Mouse (Mus musculus): ENCODE measurements around the gene Slc35c1. TPM values are rescaled to one million over a fixed set of nuclear protein-coding genes. Genes with fewer than 3 reads are reported as not detected.

The Slc35c1 gene
- polyA plus RNA-seq, 1 experiment = 7.6 TPM

GRCm38 (mm10) chr2:92411705-92412104 lies 48.6 kb downstream of the Slc35c1 start:
- no peak overlapping the region for H3K4me3 ChIP-seq (ENCODE audit: low read depth, low read length)
- H3K27me3 ChIP-seq (ENCODE audit: control insufficient read depth, insufficient read depth, low read length, poor library complexity, severe bottlenecking) = no peaks in the 10 kb centered on the region
- H3K27ac ChIP-seq (ENCODE audit: insufficient read depth, low read length) = no peak overlapping the region
- no peak overlapping the region for H3K9ac ChIP-seq (ENCODE audit: low read depth, poor library complexity, severe bottlenecking)
- TF ChIP-seq CTCF (IDR thresholded peaks at IDR 0.05; ENCODE audit: low read depth, low read length) (no peak), POLR2A (IDR thresholded peaks at IDR 0.05; ENCODE audit: insufficient read depth, low read length) (no peak), EP300 (IDR thresholded peaks at IDR 0.05; ENCODE audit: insufficient read depth, low read depth, low read length) (no peak)
- no peaks in the 10 kb centered on the region for H3K4me1 ChIP-seq (ENCODE audit: control insufficient read depth, insufficient read depth, low read length)
- no peaks in the 10 kb centered on the region for H3K9me3 ChIP-seq (replicated peaks; ENCODE audit: control insufficient read depth, insufficient read depth, low read length, poor library complexity, severe bottlenecking)
- peaks cover 8% of the 10 kb centered on the region; the same call in 1 of the 2 replicates for H3K36me3 ChIP-seq (ENCODE audit: control insufficient read depth, insufficient read depth, low read length, poor library complexity, severe bottlenecking)

- no peak overlapping the region for H3K9ac ChIP-seq (ENCODE audit: low read depth, poor library complexity, severe bottlenecking)
- no peaks in the 10 kb centered on the region for H3K27me3 ChIP-seq (ENCODE audit: control insufficient read depth, insufficient read depth, low read length, poor library complexity, severe bottlenecking)
- H3K4me1 ChIP-seq (ENCODE audit: control insufficient read depth, insufficient read depth, low read length) = no peaks in the 10 kb centered on the region
- no peak overlapping the region for H3K27ac ChIP-seq (ENCODE audit: insufficient read depth, low read length)
- H3K9me3 ChIP-seq (replicated peaks; ENCODE audit: control insufficient read depth, insufficient read depth, low read length, poor library complexity, severe bottlenecking) = no peaks in the 10 kb centered on the region
- H3K36me3 ChIP-seq (ENCODE audit: control insufficient read depth, insufficient read depth, low read length, poor library complexity, severe bottlenecking) = peaks cover 8% of the 10 kb centered on the region; the same call in 1 of the 2 replicates
- TF ChIP-seq POLR2A (IDR thresholded peaks at IDR 0.05; ENCODE audit: insufficient read depth, low read length) (no peak), CTCF (IDR thresholded peaks at IDR 0.05; ENCODE audit: low read depth, low read length) (no peak), EP300 (IDR thresholded peaks at IDR 0.05; ENCODE audit: insufficient read depth, low read depth, low read length) (no peak)
- H3K4me3 ChIP-seq (ENCODE audit: low read depth, low read length) = no peak overlapping the region
Observed at GRCm38 (mm10) chr2:92408309-92409045, 51.9 kb downstream of the Slc35c1 start.

GRCm38 (mm10) chr2:92405687-92406086 lies 54.7 kb downstream of the Slc35c1 start:
- Histone ChIP-seq H3K9me3 (replicated peaks; ENCODE audit: control insufficient read depth, insufficient read depth, low read length, poor library complexity, severe bottlenecking) (no peaks in the 10 kb centered on the region), H3K36me3 (ENCODE audit: control insufficient read depth, insufficient read depth, low read length, poor library complexity, severe bottlenecking) (peaks cover 6% of the 10 kb centered on the region; the same call in 1 of the 2 replicates), H3K4me1 (ENCODE audit: control insufficient read depth, insufficient read depth, low read length) (peaks cover 2% of the 10 kb centered on the region), H3K4me3 (ENCODE audit: low read depth, low read length) (no peak overlapping the region), H3K27ac (ENCODE audit: insufficient read depth, low read length) (no peak overlapping the region), H3K27me3 (ENCODE audit: control insufficient read depth, insufficient read depth, low read length, poor library complexity, severe bottlenecking) (no peaks in the 10 kb centered on the region), H3K9ac (ENCODE audit: low read depth, poor library complexity, severe bottlenecking) (no peak overlapping the region)
- TF ChIP-seq POLR2A (IDR thresholded peaks at IDR 0.05; ENCODE audit: insufficient read depth, low read length) = no peak
- no peak for TF ChIP-seq CTCF (IDR thresholded peaks at IDR 0.05; ENCODE audit: low read depth, low read length)
- no peak for TF ChIP-seq EP300 (IDR thresholded peaks at IDR 0.05; ENCODE audit: insufficient read depth, low read depth, low read length)

- Histone ChIP-seq H3K4me1 (ENCODE audit: control insufficient read depth, insufficient read depth, low read length) (peaks cover 2% of the 10 kb centered on the region), H3K4me3 (ENCODE audit: low read depth, low read length) (no peak overlapping the region), H3K9ac (ENCODE audit: low read depth, poor library complexity, severe bottlenecking) (no peak overlapping the region), H3K27me3 (ENCODE audit: control insufficient read depth, insufficient read depth, low read length, poor library complexity, severe bottlenecking) (no peaks in the 10 kb centered on the region), H3K9me3 (replicated peaks; ENCODE audit: control insufficient read depth, insufficient read depth, low read length, poor library complexity, severe bottlenecking) (no peaks in the 10 kb centered on the region), H3K36me3 (ENCODE audit: control insufficient read depth, insufficient read depth, low read length, poor library complexity, severe bottlenecking) (peaks cover 6% of the 10 kb centered on the region; the same call in 1 of the 2 replicates), H3K27ac (ENCODE audit: insufficient read depth, low read length) (no peak overlapping the region)
- TF ChIP-seq CTCF (IDR thresholded peaks at IDR 0.05; ENCODE audit: low read depth, low read length) (no peak), EP300 (IDR thresholded peaks at IDR 0.05; ENCODE audit: insufficient read depth, low read depth, low read length) (no peak), POLR2A (IDR thresholded peaks at IDR 0.05; ENCODE audit: insufficient read depth, low read length) (no peak)
Observed at GRCm38 (mm10) chr2:92404737-92405136, 55.6 kb downstream of the Slc35c1 start.

- no peaks in the 10 kb centered on the region for H3K27me3 ChIP-seq (ENCODE audit: control insufficient read depth, insufficient read depth, low read length, poor library complexity, severe bottlenecking)
- no peak for TF ChIP-seq CTCF (IDR thresholded peaks at IDR 0.05; ENCODE audit: low read depth, low read length)
- TF ChIP-seq POLR2A (IDR thresholded peaks at IDR 0.05; ENCODE audit: insufficient read depth, low read length) = no peak
- TF ChIP-seq EP300 (IDR thresholded peaks at IDR 0.05; ENCODE audit: insufficient read depth, low read depth, low read length) = no peak
- no peak overlapping the region for H3K4me3 ChIP-seq (ENCODE audit: low read depth, low read length)
- H3K36me3 ChIP-seq (ENCODE audit: control insufficient read depth, insufficient read depth, low read length, poor library complexity, severe bottlenecking) = 0 out of 2 replicates have a peak, but pooled peaks cover 3% of the 10 kb centered on the region
- H3K4me1 ChIP-seq (ENCODE audit: control insufficient read depth, insufficient read depth, low read length) = peaks cover 2% of the 10 kb centered on the region
- no peak overlapping the region for H3K27ac ChIP-seq (ENCODE audit: insufficient read depth, low read length)
- H3K9me3 ChIP-seq (replicated peaks; ENCODE audit: control insufficient read depth, insufficient read depth, low read length, poor library complexity, severe bottlenecking) = no peaks in the 10 kb centered on the region
- no peak overlapping the region for H3K9ac ChIP-seq (ENCODE audit: low read depth, poor library complexity, severe bottlenecking)
Observed at GRCm38 (mm10) chr2:92403776-92404319, 56.5 kb downstream of the Slc35c1 start.

Other genes with a start within 250 kb of the Slc35c1 start
- 7.3 and 7.9 TPM in 2 replicates for gene Pex16, start 85.9 kb downstream of the Slc35c1 start, polyA plus RNA-seq (2011; ENCODE audit: insufficient read depth, insufficient read length, low read depth, missing spikeins)
- gene Large2, start 85.7 kb downstream of the Slc35c1 start, polyA plus RNA-seq (2011; ENCODE audit: insufficient read depth, insufficient read length, low read depth, missing spikeins) = 27.9 and 31.4 TPM in 2 replicates
- gene 1700029I15Rik, start 78.0 kb downstream of the Slc35c1 start, polyA plus RNA-seq (2011; ENCODE audit: insufficient read depth, insufficient read length, low read depth, missing spikeins) = 1.2 TPM in 1 of 2 replicates, not detected in the other
- gene Mapk8ip1, start 59.3 kb downstream of the Slc35c1 start, polyA plus RNA-seq (2011; ENCODE audit: insufficient read depth, insufficient read length, low read depth, missing spikeins) = 13.6 and 16.0 TPM in 2 replicates
- gene Cry2, start 26.5 kb downstream of the Slc35c1 start, polyA plus RNA-seq (2011; ENCODE audit: insufficient read depth, insufficient read length, low read depth, missing spikeins) = 9.9 and 11.8 TPM in 2 replicates
- gene Chst1, start 139.2 kb upstream of the Slc35c1 start, polyA plus RNA-seq (2011; ENCODE audit: insufficient read depth, insufficient read length, low read depth, missing spikeins) = 7.0 and 8.5 TPM in 2 replicates